Mouse (Mus musculus): ENCODE results near the gene Slc13a2. TPM values are rescaled to one million over a fixed set of nuclear protein-coding genes. Genes with fewer than 3 reads are reported as not detected.

The Slc13a2 gene
- total RNA-seq, 2 experiments from 2014 or later, result 0.04 to 1.0 TPM

- ATAC-seq (replicated peaks; ENCODE audit: poor library complexity), result no peak
These were observed 23.8 kb downstream of the Slc13a2 start for GRCm38 (mm10) chr11:78398212-78398611.

DNA sequence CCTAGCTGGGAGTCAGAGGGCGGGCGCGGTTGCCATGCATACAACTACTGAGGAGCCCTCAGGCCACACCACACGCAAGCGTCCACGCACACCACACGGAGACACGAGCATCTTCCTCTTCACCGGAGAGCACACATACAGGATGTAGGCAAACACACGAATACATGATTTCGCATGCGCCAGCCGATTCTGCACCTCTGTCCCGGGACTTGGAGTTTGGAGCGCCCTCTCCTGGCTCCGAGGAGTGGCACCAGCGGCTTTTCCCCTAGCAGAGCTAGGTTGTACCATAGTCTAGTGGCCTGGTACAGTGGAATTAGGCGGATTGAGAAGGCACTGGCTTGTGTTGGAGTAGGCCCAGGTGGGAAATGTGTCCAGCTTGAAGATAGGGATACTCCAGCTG lies 24.6 kb downstream of the Slc13a2 start:
- peak; percentile 75 for ATAC-seq (replicated peaks; ENCODE audit: poor library complexity)

- no peak for ATAC-seq (replicated peaks; ENCODE audit: poor library complexity)
These were observed 25.1 kb downstream of the Slc13a2 start for GRCm38 (mm10) chr11:78396950-78397349.

- ATAC-seq (replicated peaks; ENCODE audit: poor library complexity), result no peak
These were observed 29.3 kb downstream of the Slc13a2 start for GRCm38 (mm10) chr11:78392728-78393127.

GRCm38 (mm10) chr11:78386508-78387043 lies 35.4 kb downstream of the Slc13a2 start, which contains the start of gene Foxn1:
Gene Foxn1, minus strand, starts transcription at chr11:78386558.
- ATAC-seq (replicated peaks; ENCODE audit: poor library complexity), result no peak

DNA sequence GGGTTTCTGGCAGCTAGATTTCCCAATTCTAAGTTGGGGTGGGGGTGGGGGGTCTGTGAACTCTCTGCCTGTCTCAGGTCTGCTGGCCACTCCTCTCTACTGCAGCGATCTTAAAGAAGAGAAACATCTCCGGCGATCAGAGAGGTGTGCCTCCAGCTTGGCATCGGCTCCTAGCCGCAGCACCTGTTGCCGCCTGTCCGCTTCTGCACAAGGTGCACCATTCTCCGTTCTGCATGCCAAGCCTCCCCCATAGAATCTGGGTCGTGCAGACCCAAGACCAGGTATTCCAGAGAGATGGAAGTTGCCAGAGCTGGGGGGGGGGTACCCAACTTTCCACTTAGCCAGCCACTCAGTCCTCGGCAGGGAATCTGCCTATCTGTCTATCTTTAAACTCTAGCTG lies 36.2 kb downstream of the Slc13a2 start:
- ATAC-seq (replicated peaks; ENCODE audit: poor library complexity), result no peak

- ATAC-seq (replicated peaks; ENCODE audit: poor library complexity), result no peak
These were observed 39.3 kb downstream of the Slc13a2 start for GRCm38 (mm10) chr11:78382701-78383100.

DNA sequence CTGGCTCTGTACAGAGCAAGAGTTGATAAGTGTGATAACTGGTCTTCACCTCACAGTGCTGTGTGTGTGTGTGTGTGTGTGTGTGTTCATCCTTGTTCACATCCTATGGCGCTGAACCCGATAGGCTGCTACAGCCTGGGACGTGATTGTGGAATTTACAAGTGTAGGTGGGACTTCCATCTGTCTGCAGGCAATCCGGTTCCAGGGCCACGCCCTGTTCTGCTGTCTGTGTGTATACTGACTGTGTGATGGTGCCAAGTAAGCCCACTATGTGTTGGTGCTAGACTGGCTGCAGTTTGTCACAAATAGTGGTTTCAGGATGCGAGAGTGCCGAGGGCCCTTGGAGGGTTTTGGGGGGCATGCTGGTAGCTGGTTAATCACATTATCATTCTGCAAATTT lies 39.7 kb downstream of the Slc13a2 start:
- ATAC-seq (replicated peaks; ENCODE audit: poor library complexity), result no peak

DNA sequence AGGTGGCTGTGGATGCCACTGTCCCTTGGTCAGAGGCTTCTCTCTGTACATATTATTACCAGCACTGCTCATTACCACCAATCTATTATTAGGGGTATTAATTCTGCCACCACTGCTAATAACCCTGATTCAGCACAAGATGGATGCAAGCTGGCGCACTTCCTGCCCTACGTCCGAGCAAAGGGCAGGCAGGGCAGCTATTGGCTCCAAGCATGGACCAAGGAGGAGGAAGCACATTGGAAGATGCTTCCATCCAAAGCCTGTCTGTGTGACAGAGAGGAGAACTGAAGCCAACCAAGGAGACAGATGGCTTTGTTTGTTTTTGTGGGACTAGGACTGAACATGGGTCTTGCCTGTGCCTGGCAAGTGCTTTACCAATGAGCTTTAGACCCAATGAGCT lies 41.0 kb downstream of the Slc13a2 start:
- no peak for ATAC-seq (replicated peaks; ENCODE audit: poor library complexity)

GRCm38 (mm10) chr11:78380351-78380750 lies 41.7 kb downstream of the Slc13a2 start:
- ATAC-seq (replicated peaks; ENCODE audit: poor library complexity), result no peak

- ATAC-seq (replicated peaks; ENCODE audit: poor library complexity), result no peak
These were observed 44.4 kb downstream of the Slc13a2 start for GRCm38 (mm10) chr11:78377549-78378159.

DNA sequence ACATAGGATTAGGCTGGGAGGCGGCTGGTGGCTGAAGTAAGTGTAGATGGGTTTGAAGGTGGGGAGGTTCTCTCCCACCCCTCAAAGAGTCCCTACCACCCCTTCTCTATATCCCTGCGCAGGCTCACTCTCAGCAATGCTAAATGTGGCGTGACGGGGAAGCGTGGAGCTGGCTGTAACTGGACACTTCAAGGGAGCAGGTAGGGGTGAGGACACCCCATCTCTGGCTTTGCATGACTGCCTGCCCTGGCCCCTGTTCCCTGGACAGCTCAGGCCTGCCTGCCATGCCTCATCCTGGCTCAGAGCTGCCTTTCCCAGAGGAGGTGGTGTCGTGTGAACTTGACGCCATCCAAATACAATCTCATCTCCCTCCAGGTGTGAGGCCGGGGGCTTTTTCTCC lies 47.9 kb downstream of the Slc13a2 start:
- ATAC-seq (replicated peaks; ENCODE audit: poor library complexity), result no peak

DNA sequence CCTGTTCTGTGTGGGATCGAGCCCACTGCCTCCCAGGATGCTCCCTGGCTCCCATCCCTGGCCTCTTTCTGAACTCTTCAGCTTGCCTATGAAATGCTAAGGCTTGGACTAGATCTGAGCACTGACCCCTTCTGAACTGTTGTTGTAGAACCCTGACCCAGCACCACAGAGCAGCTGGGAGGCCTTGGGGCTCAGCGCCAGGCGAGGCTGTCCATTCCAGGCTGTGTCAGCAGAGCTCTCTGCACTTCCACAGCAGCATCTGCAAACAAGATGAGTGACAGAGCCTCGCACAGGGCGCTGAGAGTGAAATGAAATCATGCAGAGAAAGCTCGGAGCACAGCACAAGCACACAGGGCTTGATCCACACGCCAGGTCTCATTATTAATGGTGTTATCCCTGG lies 49.4 kb downstream of the Slc13a2 start:
- ATAC-seq (replicated peaks; ENCODE audit: poor library complexity), result no peak

- ATAC-seq (replicated peaks; ENCODE audit: poor library complexity), result no peak
These were observed 49.9 kb downstream of the Slc13a2 start for GRCm38 (mm10) chr11:78372166-78372565.

DNA sequence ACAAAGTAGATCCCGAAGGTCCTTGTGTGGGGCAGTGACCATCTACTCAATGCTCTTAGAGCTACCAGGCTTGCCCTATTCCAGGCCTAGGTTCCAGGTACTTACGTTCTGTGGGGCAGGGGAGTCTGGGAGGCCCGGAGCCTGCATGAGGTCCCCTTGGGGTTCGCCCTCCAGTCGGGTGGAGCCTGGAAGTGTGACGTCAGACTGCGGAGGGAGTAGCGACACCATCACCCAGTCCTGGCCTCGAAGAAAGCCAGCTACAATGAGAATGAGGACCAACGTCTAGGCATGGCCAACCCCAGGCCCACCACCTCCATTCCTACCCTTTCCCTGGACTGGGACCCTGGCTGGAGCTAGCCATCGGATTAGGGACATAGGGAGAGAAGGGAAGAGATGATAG lies 50.3 kb downstream of the Slc13a2 start:
- no peak for ATAC-seq (replicated peaks; ENCODE audit: poor library complexity)

- no peak for ATAC-seq (replicated peaks; ENCODE audit: poor library complexity)
These were observed 51.6 kb downstream of the Slc13a2 start for GRCm38 (mm10) chr11:78370389-78370788.

- ATAC-seq (replicated peaks; ENCODE audit: poor library complexity), result no peak
These were observed 54.4 kb downstream of the Slc13a2 start for GRCm38 (mm10) chr11:78367456-78368225.

GRCm38 (mm10) chr11:78364103-78364502 lies 57.9 kb downstream of the Slc13a2 start:
- no peak for ATAC-seq (replicated peaks; ENCODE audit: poor library complexity)

- no peak for ATAC-seq (replicated peaks; ENCODE audit: poor library complexity)
These were observed 58.6 kb downstream of the Slc13a2 start for GRCm38 (mm10) chr11:78363309-78364007.

DNA sequence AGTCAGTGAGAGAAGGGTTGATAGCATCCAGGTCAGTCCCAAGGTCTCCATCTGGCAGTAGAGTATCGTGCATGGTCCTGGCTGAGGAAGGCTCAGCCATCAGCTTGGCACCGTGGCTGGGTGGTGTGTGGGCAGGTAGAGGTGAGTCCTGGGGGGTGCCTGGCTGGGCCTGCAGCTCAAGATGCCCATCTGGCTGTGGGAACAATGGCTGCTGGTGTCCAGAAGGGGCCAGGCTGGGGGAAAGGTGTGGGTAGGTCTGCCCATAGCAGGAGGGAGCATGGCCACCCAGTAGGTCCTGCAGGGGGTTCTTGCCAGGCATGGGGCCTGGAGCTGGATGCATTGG lies 61.3 kb downstream of the Slc13a2 start:
- no peak for ATAC-seq (replicated peaks; ENCODE audit: poor library complexity)

GRCm38 (mm10) chr11:78360125-78360788 lies 61.8 kb downstream of the Slc13a2 start:
- ATAC-seq (replicated peaks; ENCODE audit: poor library complexity), result peak; percentile 88

Data from megakaryocyte progenitor cell, adult 5-6 weeks (primary cell).